Mouse (Mus musculus): Measurements from ENCODE around the gene Lipa. TPM values are rescaled to one million over a fixed set of nuclear protein-coding genes. Genes with fewer than 3 reads are reported as not detected.
A peak's percentile ranks its signal among the peaks of the same experiment; 100 is the strongest.

Lipa gene
- polyA plus RNA-seq, 1 experiment from 2014 or later: 36.0 TPM

DNA sequence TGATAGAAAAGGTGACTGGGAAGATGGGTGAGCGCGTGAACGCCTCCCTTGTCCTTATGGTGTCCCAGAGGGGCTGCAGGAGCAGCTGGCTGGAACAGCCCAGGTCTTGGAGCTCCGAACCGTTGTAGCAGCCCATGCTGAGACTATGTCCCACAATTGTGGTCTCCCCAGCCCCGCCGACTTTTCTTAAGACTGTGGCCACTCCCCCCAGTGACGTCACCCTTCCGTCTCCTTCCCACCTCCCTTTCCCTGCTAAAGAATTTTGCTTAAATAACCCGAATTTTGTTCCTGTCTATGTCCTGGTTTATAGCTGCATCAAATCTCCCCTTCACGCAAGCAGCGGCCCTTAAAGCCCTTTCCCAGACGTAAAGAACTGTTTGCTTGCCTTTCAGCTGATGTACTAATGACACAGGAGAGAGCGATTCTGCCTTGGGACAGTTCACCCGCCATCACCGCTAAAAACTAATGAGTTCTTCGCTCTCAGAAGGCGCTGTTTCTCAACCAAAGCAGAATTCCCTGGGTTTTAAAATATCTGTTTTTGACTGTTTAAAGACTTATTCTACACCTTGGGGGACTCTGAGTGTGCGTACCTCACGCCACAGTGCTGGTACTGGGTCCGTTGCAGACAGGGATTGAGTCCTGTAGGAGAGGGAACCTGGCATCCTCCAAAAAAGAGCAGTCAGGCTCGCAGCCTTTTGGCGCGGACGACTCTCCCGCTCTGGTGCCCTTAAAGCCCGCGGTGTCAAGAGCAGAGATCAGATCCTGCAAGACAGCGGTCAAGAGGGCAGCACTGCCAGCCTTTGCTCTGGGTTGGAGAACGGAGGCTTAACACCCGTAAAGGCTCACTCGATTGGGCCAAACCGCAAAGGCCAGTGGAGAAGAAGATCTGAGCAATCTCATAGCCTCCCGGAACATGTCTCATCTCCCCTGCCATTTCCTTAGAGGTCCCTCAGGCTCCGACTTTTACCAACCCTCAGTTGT lies 52.0 kb downstream of the Lipa start, which contains the start of gene Ch25h:
Gene Ch25h, minus strand, starts transcription at position 174 of the 981 bp plus-strand sequence.
- peaks cover 29% of the 10 kb centered on the region for H3K27me3 ChIP-seq (ENCODE audit: insufficient read depth, low read length)
- no peak within 1 kb of the TSS for H3K27ac ChIP-seq (ENCODE audit: low read length)
- H3K4me2 ChIP-seq (replicated peaks; ENCODE audit: low read depth, low read length): peak within 1 kb of the TSS; percentile 95
- peak within 1 kb of the TSS; percentile 63 for H3K9ac ChIP-seq (replicated peaks; ENCODE audit: low read length)
- H3K4me1 ChIP-seq (ENCODE audit: insufficient read depth, low read length): peaks cover 15% of the 10 kb centered on the region
- ATAC-seq (ENCODE audit: low FRiP score, low TSS enrichment): peak; percentile 78
- no peaks in the 10 kb centered on the region for H3K9me3 ChIP-seq (ENCODE audit: low read length)
- H3K36me3 ChIP-seq (ENCODE audit: insufficient read depth, low read length): no peaks in the 10 kb centered on the region
- peak within 1 kb of the TSS; percentile 55 for H3K4me3 ChIP-seq (ENCODE audit: low read length)
- 2% methylated on average over 35 of the region's 35 CpGs for WGBS

DNA sequence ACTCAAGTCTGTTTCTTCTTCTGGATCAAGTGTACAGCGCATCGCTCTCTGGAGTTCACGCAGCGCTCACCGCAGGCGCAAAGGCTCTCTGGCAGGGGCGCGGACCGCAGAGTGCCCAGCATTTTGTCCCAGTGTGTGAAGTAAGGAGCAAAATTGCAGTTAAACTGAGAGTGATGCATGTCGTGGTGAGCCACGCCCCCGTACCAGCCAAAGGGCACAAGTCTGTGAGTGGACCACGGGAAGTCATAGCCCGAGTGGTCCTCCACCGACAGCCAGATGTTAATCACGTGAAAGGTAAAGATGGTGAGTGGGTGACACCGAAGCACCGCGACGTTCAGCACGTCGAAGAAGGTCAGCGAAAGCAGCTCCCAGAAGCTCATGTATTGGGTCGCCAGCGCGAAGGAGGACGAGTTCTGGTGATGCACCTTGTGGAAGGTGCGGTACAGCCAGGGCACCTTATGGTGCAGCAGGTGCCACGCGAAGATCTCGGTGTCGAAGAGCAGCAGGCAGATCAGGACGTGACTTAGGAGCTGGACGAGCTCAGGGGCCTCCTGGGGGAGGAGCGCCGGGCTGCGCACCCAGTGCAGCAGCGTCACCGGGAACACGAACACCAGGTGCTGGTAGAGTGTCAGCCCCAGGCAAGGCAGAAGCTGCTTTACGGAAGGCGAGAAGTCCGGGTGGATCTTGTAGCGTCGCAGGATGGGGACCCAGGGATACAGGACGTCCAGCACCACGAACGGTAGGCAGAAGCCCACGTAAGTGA lies 52.9 kb downstream of the Lipa start:
- WGBS: 6% methylated on average over 49 of the region's 49 CpGs
- Histone ChIP-seq H3K9ac (replicated peaks; ENCODE audit: low read length) (peak overlapping the region; percentile 63), H3K27me3 (ENCODE audit: insufficient read depth, low read length) (peaks cover 29% of the 10 kb centered on the region)

DNA sequence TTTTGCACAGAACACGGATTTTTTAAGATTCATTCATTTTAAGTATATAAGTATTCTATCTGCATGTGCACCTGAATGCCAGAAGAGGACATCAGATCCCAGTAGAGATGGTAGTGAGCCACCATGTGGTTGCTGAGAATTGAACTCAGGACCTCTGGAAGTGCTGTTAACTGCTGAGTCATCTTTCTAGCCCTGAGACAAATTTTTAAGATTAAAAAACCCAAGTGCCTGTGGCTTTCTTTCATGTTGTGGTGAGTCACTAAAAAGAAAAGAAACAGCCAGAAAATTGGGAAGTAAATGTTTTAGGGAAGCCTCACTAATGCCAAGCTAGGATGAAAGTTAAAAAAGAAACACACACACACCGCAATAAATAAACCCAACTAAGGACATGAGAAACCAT lies 55.6 kb downstream of the Lipa start:
- H3K9me3 ChIP-seq (ENCODE audit: low read length): no peaks in the 10 kb centered on the region
- no peaks in the 10 kb centered on the region for H3K36me3 ChIP-seq (ENCODE audit: insufficient read depth, low read length)
- no peak overlapping the region for H3K4me2 ChIP-seq (replicated peaks; ENCODE audit: low read depth, low read length)
- H3K4me3 ChIP-seq (ENCODE audit: low read length): no peak overlapping the region
- no peak overlapping the region for H3K27ac ChIP-seq (ENCODE audit: low read length)
- H3K9ac ChIP-seq (replicated peaks; ENCODE audit: low read length): no peak overlapping the region
- 83% methylated on average over 2 of the region's 2 CpGs for WGBS
- ATAC-seq (ENCODE audit: low FRiP score, low TSS enrichment): no peak
- H3K27me3 ChIP-seq (ENCODE audit: insufficient read depth, low read length): peaks cover 21% of the 10 kb centered on the region
- peaks cover 15% of the 10 kb centered on the region for H3K4me1 ChIP-seq (ENCODE audit: insufficient read depth, low read length)

More for the DNA sequence above, 52.9 kb downstream of the Lipa start:
- no peak overlapping the region for H3K27ac ChIP-seq (ENCODE audit: low read length)
- peaks cover 15% of the 10 kb centered on the region for H3K4me1 ChIP-seq (ENCODE audit: insufficient read depth, low read length)
- ATAC-seq (ENCODE audit: low FRiP score, low TSS enrichment): peak; percentile 75
- H3K9me3 ChIP-seq (ENCODE audit: low read length): no peaks in the 10 kb centered on the region
- H3K4me3 ChIP-seq (ENCODE audit: low read length): peak overlapping the region; percentile 55
- H3K4me2 ChIP-seq (replicated peaks; ENCODE audit: low read depth, low read length): peak overlapping the region; percentile 95
- H3K36me3 ChIP-seq (ENCODE audit: insufficient read depth, low read length): no peaks in the 10 kb centered on the region

DNA sequence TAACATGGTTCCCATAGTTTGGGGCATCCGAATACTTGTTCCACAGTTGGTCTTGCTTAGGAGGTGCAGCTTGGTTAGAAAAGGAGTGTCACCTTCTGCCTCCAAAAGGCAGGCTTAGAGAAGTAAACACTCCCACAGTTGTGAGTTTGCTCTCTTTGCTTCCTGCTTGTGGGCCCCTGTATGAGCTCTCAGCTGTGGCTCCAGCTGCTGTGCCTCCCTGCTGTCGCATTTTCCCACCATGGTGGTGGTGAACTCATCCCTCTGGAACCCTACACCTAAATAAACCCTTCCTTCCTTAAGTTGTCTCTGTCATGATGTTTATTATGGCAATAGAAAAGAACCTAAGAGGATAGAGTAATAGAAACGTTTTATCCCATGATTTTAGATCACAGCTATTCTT lies 58.5 kb downstream of the Lipa start:
- WGBS: 40% methylated on average over 3 of the region's 3 CpGs
- H3K27ac ChIP-seq (ENCODE audit: low read length): peak overlapping the region; percentile 46; the same call in 1 of the 2 replicates
- no peaks in the 10 kb centered on the region for H3K9me3 ChIP-seq (ENCODE audit: low read length)
- peaks cover 8% of the 10 kb centered on the region; the same call in 1 of the 2 replicates for H3K27me3 ChIP-seq (ENCODE audit: insufficient read depth, low read length)
- no peak overlapping the region for H3K9ac ChIP-seq (replicated peaks; ENCODE audit: low read length)
- H3K36me3 ChIP-seq (ENCODE audit: insufficient read depth, low read length): no peaks in the 10 kb centered on the region
- ATAC-seq (ENCODE audit: low FRiP score, low TSS enrichment): peak; percentile 23; the same call in 1 of the 2 replicates
- H3K4me1 ChIP-seq (ENCODE audit: insufficient read depth, low read length): no peaks in the 10 kb centered on the region
- no peak overlapping the region for H3K4me2 ChIP-seq (replicated peaks; ENCODE audit: low read depth, low read length)
- no peak overlapping the region for H3K4me3 ChIP-seq (ENCODE audit: low read length)

DNA sequence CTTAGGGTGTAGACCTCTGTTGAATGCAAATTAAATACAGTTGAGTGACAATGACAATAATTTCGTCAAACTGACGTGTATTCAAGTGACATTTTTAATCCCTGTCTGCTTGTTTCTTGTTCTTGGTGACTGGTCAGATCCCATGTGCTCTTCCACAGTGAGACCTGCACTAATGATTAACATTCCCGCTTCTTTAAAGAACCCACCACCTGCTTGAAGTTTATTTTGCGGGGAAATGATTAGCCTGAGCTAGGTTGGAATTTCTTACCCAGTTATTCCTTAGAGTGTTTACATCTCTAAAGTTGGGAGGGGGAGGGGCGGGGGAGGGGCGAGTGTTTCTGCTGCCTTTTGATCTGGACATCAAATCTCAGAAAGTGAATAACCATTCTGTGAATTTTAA lies 59.1 kb downstream of the Lipa start:
- Histone ChIP-seq H3K27ac (ENCODE audit: low read length) (no peak overlapping the region), H3K4me2 (replicated peaks; ENCODE audit: low read depth, low read length) (no peak overlapping the region), H3K4me3 (ENCODE audit: low read length) (no peak overlapping the region), H3K36me3 (ENCODE audit: insufficient read depth, low read length) (no peaks in the 10 kb centered on the region), H3K9me3 (ENCODE audit: low read length) (no peaks in the 10 kb centered on the region), H3K27me3 (ENCODE audit: insufficient read depth, low read length) (0 out of 2 replicates have a peak, but pooled peaks cover 6% of the 10 kb centered on the region), H3K4me1 (ENCODE audit: insufficient read depth, low read length) (no peaks in the 10 kb centered on the region), H3K9ac (replicated peaks; ENCODE audit: low read length) (no peak overlapping the region)
- 48% methylated on average over 6 of the region's 6 CpGs for WGBS
- peak; percentile 86 for ATAC-seq (ENCODE audit: low FRiP score, low TSS enrichment)

DNA sequence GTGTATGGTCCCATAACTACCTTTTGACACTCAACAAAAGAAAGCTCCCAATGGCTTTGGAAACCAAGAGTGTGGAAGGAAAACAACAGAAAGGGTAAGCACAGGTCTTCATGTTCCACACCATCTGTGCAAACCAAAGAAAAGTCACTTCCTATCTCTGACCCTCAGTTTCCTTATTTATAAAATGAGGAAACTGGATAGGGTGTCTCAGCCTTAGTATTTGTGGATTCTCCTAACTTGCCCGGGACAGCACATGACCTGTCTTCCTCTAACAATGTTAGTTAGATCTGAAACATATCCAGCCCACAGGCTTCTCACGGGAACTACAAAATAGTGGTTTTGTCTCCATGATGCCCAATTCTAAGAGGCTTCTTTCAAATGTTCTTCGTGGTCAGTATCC lies 62.8 kb downstream of the Lipa start:
- Histone ChIP-seq H3K9me3 (ENCODE audit: low read length) (no peaks in the 10 kb centered on the region), H3K4me2 (replicated peaks; ENCODE audit: low read depth, low read length) (no peak overlapping the region), H3K4me3 (ENCODE audit: low read length) (no peak overlapping the region), H3K4me1 (ENCODE audit: insufficient read depth, low read length) (no peaks in the 10 kb centered on the region), H3K27ac (ENCODE audit: low read length) (no peak overlapping the region), H3K27me3 (ENCODE audit: insufficient read depth, low read length) (no peaks in the 10 kb centered on the region), H3K36me3 (ENCODE audit: insufficient read depth, low read length) (no peaks in the 10 kb centered on the region), H3K9ac (replicated peaks; ENCODE audit: low read length) (no peak overlapping the region)
- 77% methylated on average over 3 of the region's 3 CpGs for WGBS
- ATAC-seq (ENCODE audit: low FRiP score, low TSS enrichment): no peak

DNA sequence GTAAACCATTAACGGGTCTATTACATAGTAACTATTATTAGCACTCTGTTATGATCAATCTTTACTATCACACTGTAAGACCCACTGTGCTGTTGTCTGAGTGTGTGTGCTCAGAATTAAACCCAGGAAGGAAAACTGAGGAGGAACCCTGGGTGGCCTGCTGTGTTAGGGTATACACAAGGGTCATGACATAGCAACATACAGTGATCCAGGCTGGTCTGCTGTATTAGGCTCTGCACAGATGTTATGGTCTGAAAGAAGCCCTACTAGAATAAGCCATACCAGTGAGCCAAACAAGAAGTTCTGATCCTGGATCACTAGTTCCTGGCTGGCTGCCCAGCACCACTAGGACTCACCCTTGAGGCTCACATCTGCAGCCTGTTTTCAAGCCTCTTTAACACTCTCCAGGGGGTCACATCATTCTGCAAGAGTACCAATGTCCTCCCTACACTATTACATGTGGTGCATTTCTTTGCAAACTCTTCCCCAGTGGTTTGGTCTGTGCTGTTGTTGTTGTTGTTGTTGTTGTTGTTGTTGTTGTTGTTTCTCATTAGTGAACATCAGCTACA lies 65.7 kb downstream of the Lipa start:
- no peaks in the 10 kb centered on the region for H3K4me1 ChIP-seq (ENCODE audit: insufficient read depth, low read length)
- no peaks in the 10 kb centered on the region for H3K27me3 ChIP-seq (ENCODE audit: insufficient read depth, low read length)
- no peak overlapping the region for H3K9ac ChIP-seq (replicated peaks; ENCODE audit: low read length)
- no peak overlapping the region for H3K4me3 ChIP-seq (ENCODE audit: low read length)
- no peaks in the 10 kb centered on the region for H3K9me3 ChIP-seq (ENCODE audit: low read length)
- no peak overlapping the region for H3K27ac ChIP-seq (ENCODE audit: low read length)
- WGBS: 89% methylated on average over 1 of the region's 1 CpGs
- ATAC-seq (ENCODE audit: low FRiP score, low TSS enrichment): peak; percentile 51; the same call in 1 of the 2 replicates
- H3K36me3 ChIP-seq (ENCODE audit: insufficient read depth, low read length): no peaks in the 10 kb centered on the region
- no peak overlapping the region for H3K4me2 ChIP-seq (replicated peaks; ENCODE audit: low read depth, low read length)

DNA sequence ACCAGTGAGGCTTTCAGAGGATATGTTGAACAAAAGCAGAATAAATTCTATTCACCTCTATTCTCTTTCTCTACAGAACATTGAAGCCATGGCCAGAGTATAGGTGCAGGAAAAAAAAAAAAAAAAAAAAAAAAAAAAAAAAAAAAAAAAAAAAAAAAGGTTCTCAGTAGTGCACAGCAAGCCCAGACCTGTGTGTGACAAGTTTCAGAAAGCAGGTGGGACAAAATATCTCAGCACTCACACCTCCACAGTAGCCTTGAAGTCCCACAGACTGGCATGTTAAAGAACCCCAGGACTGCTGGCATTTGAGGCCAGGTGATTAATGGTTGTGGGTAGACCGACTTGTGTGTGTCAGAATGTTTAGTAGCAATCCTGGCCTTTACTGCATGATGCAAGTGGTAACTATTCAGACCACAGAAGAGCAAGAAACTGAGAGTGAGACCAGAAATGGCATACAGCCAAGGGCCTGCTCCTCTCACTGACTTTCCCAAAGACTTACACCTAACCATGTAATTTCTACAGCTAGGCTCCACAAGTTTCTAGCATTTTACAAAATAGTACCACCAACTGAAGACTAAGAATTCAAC lies 76.4 kb downstream of the Lipa start:
- 45% methylated on average over 1 of the region's 1 CpGs for WGBS
- Histone ChIP-seq H3K4me1 (ENCODE audit: insufficient read depth, low read length) (no peaks in the 10 kb centered on the region), H3K9me3 (ENCODE audit: low read length) (no peaks in the 10 kb centered on the region), H3K9ac (replicated peaks; ENCODE audit: low read length) (no peak overlapping the region), H3K4me2 (replicated peaks; ENCODE audit: low read depth, low read length) (no peak overlapping the region), H3K27me3 (ENCODE audit: insufficient read depth, low read length) (no peaks in the 10 kb centered on the region), H3K4me3 (ENCODE audit: low read length) (no peak overlapping the region), H3K36me3 (ENCODE audit: insufficient read depth, low read length) (no peaks in the 10 kb centered on the region), H3K27ac (ENCODE audit: low read length) (no peak overlapping the region)
- ATAC-seq (ENCODE audit: low FRiP score, low TSS enrichment): no peak

DNA sequence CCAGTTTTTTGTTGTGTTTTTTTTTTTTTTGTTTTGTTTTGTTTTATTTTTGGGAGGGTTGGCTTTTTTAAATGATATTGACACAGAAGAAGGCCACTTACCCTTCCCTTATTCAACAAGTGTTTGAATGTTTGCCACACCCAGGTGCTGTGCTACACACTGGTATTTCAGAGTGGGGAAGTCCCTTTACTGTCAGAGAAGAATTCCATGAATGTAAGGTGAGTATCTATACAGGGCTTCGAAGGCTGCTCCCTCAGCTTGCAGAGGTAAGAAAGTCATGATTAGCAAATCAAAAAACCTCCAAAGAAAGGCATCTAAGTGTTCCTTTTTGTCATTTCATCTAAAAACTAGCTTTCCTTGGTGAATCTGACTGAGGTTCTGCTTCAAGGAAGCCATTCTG lies 78.4 kb downstream of the Lipa start:
- ATAC-seq (ENCODE audit: low FRiP score, low TSS enrichment): no peak
- H3K27ac ChIP-seq (ENCODE audit: low read length): no peak overlapping the region

More for the DNA sequence above, 78.4 kb downstream of the Lipa start:
- H3K36me3 ChIP-seq (ENCODE audit: insufficient read depth, low read length): no peaks in the 10 kb centered on the region
- no peak overlapping the region for H3K9ac ChIP-seq (replicated peaks; ENCODE audit: low read length)
- no peak overlapping the region for H3K4me3 ChIP-seq (ENCODE audit: low read length)
- WGBS: 93% methylated on average over 1 of the region's 1 CpGs
- no peaks in the 10 kb centered on the region for H3K27me3 ChIP-seq (ENCODE audit: insufficient read depth, low read length)
- H3K4me2 ChIP-seq (replicated peaks; ENCODE audit: low read depth, low read length): no peak overlapping the region
- H3K9me3 ChIP-seq (ENCODE audit: low read length): no peaks in the 10 kb centered on the region
- no peaks in the 10 kb centered on the region for H3K4me1 ChIP-seq (ENCODE audit: insufficient read depth, low read length)
